Mouse (Mus musculus): ENCODE data around the gene Slc29a1.

Slc29a1 gene

GRCm38 (mm10) chr17:45551816-45552451, 47.5 kb downstream of the Slc29a1 start:
- DNase-seq (ENCODE audit: low spot score in 2 of 2), result no peak

GRCm38 (mm10) chr17:45551249-45551796, 48.1 kb downstream of the Slc29a1 start:
- DNase-seq (ENCODE audit: low spot score in 2 of 2), result no peak

GRCm38 (mm10) chr17:45550253-45550652, 49.2 kb downstream of the Slc29a1 start:
- DNase-seq (ENCODE audit: low spot score in 2 of 2), result no peak

GRCm38 (mm10) chr17:45549617-45550181, 49.7 kb downstream of the Slc29a1 start, which contains the start of gene Tmem151b:
Gene Tmem151b (minus strand): TSS chr17:45549677.
- no peak for DNase-seq (ENCODE audit: low spot score in 2 of 2)

- DNase-seq (ENCODE audit: low spot score in 2 of 2), result no peak
Measured at GRCm38 (mm10) chr17:45548541-45549512, 50.6 kb downstream of the Slc29a1 start.

GRCm38 (mm10) chr17:45547461-45548190, 51.8 kb downstream of the Slc29a1 start:
- no peak for DNase-seq (ENCODE audit: low spot score in 2 of 2)

GRCm38 (mm10) chr17:45546941-45547340, 52.5 kb downstream of the Slc29a1 start:
- no peak for DNase-seq (ENCODE audit: low spot score in 2 of 2)

- DNase-seq (ENCODE audit: low spot score in 2 of 2), result no peak
Measured at GRCm38 (mm10) chr17:45545278-45545961, 54.0 kb downstream of the Slc29a1 start.

GRCm38 (mm10) chr17:45544873-45545277, 54.5 kb downstream of the Slc29a1 start:
- DNase-seq (ENCODE audit: low spot score in 2 of 2), result no peak

GRCm38 (mm10) chr17:45544001-45544872, 55.2 kb downstream of the Slc29a1 start:
- no peak for DNase-seq (ENCODE audit: low spot score in 2 of 2)

- DNase-seq (ENCODE audit: low spot score in 2 of 2), result no peak
Measured at GRCm38 (mm10) chr17:45543115-45543514, 56.3 kb downstream of the Slc29a1 start.

GRCm38 (mm10) chr17:45542705-45543104, 56.7 kb downstream of the Slc29a1 start:
- no peak for DNase-seq (ENCODE audit: low spot score in 2 of 2)

GRCm38 (mm10) chr17:45542129-45542528, 57.3 kb downstream of the Slc29a1 start:
- DNase-seq (ENCODE audit: low spot score in 2 of 2), result no peak

GRCm38 (mm10) chr17:45539664-45540063, 59.7 kb downstream of the Slc29a1 start:
- no peak for DNase-seq (ENCODE audit: low spot score in 2 of 2)

GRCm38 (mm10) chr17:45538394-45538793, 61.0 kb downstream of the Slc29a1 start:
- no peak for DNase-seq (ENCODE audit: low spot score in 2 of 2)

- no peak for DNase-seq (ENCODE audit: low spot score in 2 of 2)
Measured at GRCm38 (mm10) chr17:45536264-45536663, 63.1 kb downstream of the Slc29a1 start.

All from right cerebral cortex, postnatal 36 days (tissue).